Mouse (Mus musculus) heart, postnatal 36 days (tissue): ENCODE measurements around the gene Ube4b. TPM values are rescaled to one million over a fixed set of nuclear protein-coding genes. Genes with fewer than 3 reads are reported as not detected.
"Not testable (repeated sequence)": the region's sequence is repeated elsewhere in the genome, so short reads cannot be mapped to it uniquely, and the experiment has no call there.

Experiments
- DNase-seq, 2 experiments: peaks; one replicate each; pipeline ENCODE4 v3.0.0; 2021 to 2022
- intact Hi-C: fragments of 180-260 bp; cut with DNase I; formaldehyde crosslinking; loops from one replicate; pipeline ENCODE4 v1.15.1; 2025
- total RNA-seq, 2 experiments: library from RNA; stranded (reverse); gene quantifications; 2 replicates each; pipeline ENCODE4 v1.2.3; 2021

The Ube4b gene
- total RNA-seq, 2 experiments from 2014 or later: 48.6 to 50.6 TPM

GRCm38 (mm10) chr4:149442436-149442835 lies 15.9 kb upstream of the Ube4b start:
- DNase-seq: no peak
- intact Hi-C loops: loop anchor here (10.0 kb wide), 1 partner anchor 298 kb away; no protein-coding TSS in a partner anchor

- DNase-seq: no peak
These were observed 14.0 kb upstream of the Ube4b start for GRCm38 (mm10) chr4:149440576-149440975.

GRCm38 (mm10) chr4:149431887-149432286 lies 5.3 kb upstream of the Ube4b start:
- intact Hi-C loops, DNase-seq: not testable (repeated sequence)

More at GRCm38 (mm10) chr4:149440576-149440975, 14.0 kb upstream of the Ube4b start:
- intact Hi-C loops: loop anchor here (10.0 kb wide), 1 partner anchor 296 kb away; no protein-coding TSS in a partner anchor

- intact Hi-C loops: no loop called here
- no peak for DNase-seq
These were observed 3.0 kb upstream of the Ube4b start for GRCm38 (mm10) chr4:149429592-149429991.

- intact Hi-C loops: no loop called here
- DNase-seq: no peak
These were observed 702 bp downstream of the Ube4b start for GRCm38 (mm10) chr4:149425801-149426292.

GRCm38 (mm10) chr4:149424755-149425154 lies 1.8 kb downstream of the Ube4b start:
- DNase-seq: no peak
- intact Hi-C loops: no loop called here

GRCm38 (mm10) chr4:149417854-149418365 lies 8.6 kb downstream of the Ube4b start:
- intact Hi-C loops: no loop called here
- DNase-seq: no peak

GRCm38 (mm10) chr4:149416986-149417385 lies 9.6 kb downstream of the Ube4b start:
- no peak for DNase-seq
- intact Hi-C loops: no loop called here

- intact Hi-C loops: no loop called here
- DNase-seq: no peak
These were observed 10.1 kb downstream of the Ube4b start for GRCm38 (mm10) chr4:149416417-149416816.

GRCm38 (mm10) chr4:149415651-149416169 lies 10.8 kb downstream of the Ube4b start:
- intact Hi-C loops: no loop called here
- no peak for DNase-seq

- intact Hi-C loops: no loop called here
- no peak for DNase-seq
These were observed 12.3 kb downstream of the Ube4b start for GRCm38 (mm10) chr4:149414259-149414658.

- DNase-seq: no peak
- intact Hi-C loops: no loop called here
These were observed 16.8 kb downstream of the Ube4b start for GRCm38 (mm10) chr4:149409759-149410158.

GRCm38 (mm10) chr4:149408331-149408730 lies 18.2 kb downstream of the Ube4b start:
- intact Hi-C loops: no loop called here
- no peak for DNase-seq

GRCm38 (mm10) chr4:149407461-149407860 lies 19.1 kb downstream of the Ube4b start:
- intact Hi-C loops: no loop called here

GRCm38 (mm10) chr4:149405713-149406443 lies 20.7 kb downstream of the Ube4b start:
- intact Hi-C loops: no loop called here
- no peak for DNase-seq

More at GRCm38 (mm10) chr4:149407461-149407860, 19.1 kb downstream of the Ube4b start:
- DNase-seq: no peak

GRCm38 (mm10) chr4:149404640-149405465 lies 21.7 kb downstream of the Ube4b start:
- no peak for DNase-seq
- intact Hi-C loops: no loop called here

- intact Hi-C loops: no loop called here
- DNase-seq: no peak
These were observed 23.5 kb downstream of the Ube4b start for GRCm38 (mm10) chr4:149403037-149403436.

GRCm38 (mm10) chr4:149401591-149401982 lies 25.0 kb downstream of the Ube4b start:
- intact Hi-C loops: no loop called here
- DNase-seq: peak in 1 of 2 experiments; percentile 55

GRCm38 (mm10) chr4:149400878-149401590 lies 25.5 kb downstream of the Ube4b start:
- intact Hi-C loops: no loop called here
- no peak for DNase-seq

GRCm38 (mm10) chr4:149399331-149399910 lies 27.1 kb downstream of the Ube4b start:
- peak; percentile 27 to 35 for DNase-seq
- intact Hi-C loops: no loop called here
